Mouse (Mus musculus): ENCODE results near the gene Ncr1. TPM values are rescaled to one million over a fixed set of nuclear protein-coding genes. Genes with fewer than 3 reads are reported as not detected.
"Not testable (repeated sequence)": the region's sequence is repeated elsewhere in the genome, so short reads cannot be mapped to it uniquely, and the experiment has no call there.

The Ncr1 gene
- polyA plus RNA-seq (2015; fragmentation: Nextera tagmentation; extraction: Ambion mirVana), result not detected in 2 replicates

DNA sequence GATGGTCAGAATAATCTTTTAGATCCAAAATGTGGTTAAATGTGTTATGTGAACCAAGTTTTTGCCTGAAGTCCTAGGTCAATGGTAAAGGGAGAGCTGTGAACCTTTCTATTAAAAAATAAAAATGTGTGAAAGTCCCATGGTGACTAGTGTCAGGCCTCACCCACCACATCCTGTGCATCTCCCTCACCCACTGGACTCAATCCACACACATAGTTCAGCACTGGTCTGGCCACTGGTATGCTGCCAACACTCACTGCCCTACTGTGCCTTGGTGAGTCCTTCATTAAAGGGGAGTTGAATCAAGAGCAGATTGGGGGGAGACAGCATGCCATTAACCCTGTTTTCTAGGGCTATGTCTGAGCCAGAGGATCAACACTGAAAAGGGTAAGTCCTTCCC lies at the start of gene Ncr1:
Gene Ncr1 (plus strand): TSS at position 216 of the 400 bp plus-strand sequence.
- Histone ChIP-seq H3K36me3 (ENCODE audit: control insufficient read depth, insufficient read depth, low read length) (no peaks in the 10 kb centered on the region), H3K27me3 (ENCODE audit: control insufficient read depth, insufficient read depth, low read depth, low read length) (no peaks in the 10 kb centered on the region), H3K4me3 (ENCODE audit: low read depth, low read length) (no peak within 1 kb of the TSS), H3K9ac (ENCODE audit: low read depth, low read length) (no peak within 1 kb of the TSS), H3K27ac (ENCODE audit: low read length) (no peak within 1 kb of the TSS), H3K9me3 (replicated peaks; ENCODE audit: control insufficient read depth, low read length, poor library complexity, severe bottlenecking) (no peaks in the 10 kb centered on the region), H3K4me1 (ENCODE audit: control insufficient read depth, insufficient read depth, low read length) (no peaks in the 10 kb centered on the region), H3K4me2 (ENCODE audit: low read length) (no peak within 1 kb of the TSS)
- no peak for ATAC-seq

- Histone ChIP-seq H3K9ac (ENCODE audit: low read depth, low read length) (no peak overlapping the region), H3K27ac (ENCODE audit: low read length) (no peak overlapping the region), H3K9me3 (replicated peaks; ENCODE audit: control insufficient read depth, low read length, poor library complexity, severe bottlenecking) (no peaks in the 10 kb centered on the region), H3K4me3 (ENCODE audit: low read depth, low read length) (no peak overlapping the region), H3K27me3 (ENCODE audit: control insufficient read depth, insufficient read depth, low read depth, low read length) (no peaks in the 10 kb centered on the region), H3K36me3 (ENCODE audit: control insufficient read depth, insufficient read depth, low read length) (no peaks in the 10 kb centered on the region), H3K4me1 (ENCODE audit: control insufficient read depth, insufficient read depth, low read length) (no peaks in the 10 kb centered on the region), H3K4me2 (ENCODE audit: low read length) (no peak overlapping the region)
- no peak for ATAC-seq
- WGBS, result 78% methylated on average over 5 of the region's 5 CpGs
Observed at GRCm38 (mm10) chr7:4292638-4293037, 44.9 kb upstream of the Ncr1 start.

DNA sequence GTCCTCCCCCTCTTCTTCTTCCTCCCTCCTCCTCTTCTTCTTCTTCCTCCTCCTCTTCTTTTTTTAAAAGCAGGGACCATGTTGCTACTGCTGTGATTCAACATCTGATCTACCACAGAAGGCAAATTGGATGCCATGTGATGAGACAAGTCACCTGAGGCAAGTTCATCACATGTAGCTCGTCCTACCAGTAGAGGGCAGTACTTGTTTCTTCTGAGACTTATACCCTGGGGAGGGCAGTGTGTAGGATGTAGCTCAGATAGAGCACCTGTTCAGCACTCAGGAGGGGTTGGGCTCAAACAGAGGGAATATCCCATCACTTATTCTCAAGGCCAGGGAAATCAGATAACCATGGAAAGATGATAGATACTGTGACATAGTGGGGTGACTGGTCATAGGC lies 40.3 kb upstream of the Ncr1 start:
- Histone ChIP-seq H3K27ac (ENCODE audit: low read length) (no peak overlapping the region), H3K27me3 (ENCODE audit: control insufficient read depth, insufficient read depth, low read depth, low read length) (no peaks in the 10 kb centered on the region), H3K9me3 (replicated peaks; ENCODE audit: control insufficient read depth, low read length, poor library complexity, severe bottlenecking) (no peaks in the 10 kb centered on the region), H3K36me3 (ENCODE audit: control insufficient read depth, insufficient read depth, low read length) (no peaks in the 10 kb centered on the region), H3K9ac (ENCODE audit: low read depth, low read length) (no peak overlapping the region), H3K4me2 (ENCODE audit: low read length) (no peak overlapping the region), H3K4me3 (ENCODE audit: low read depth, low read length) (no peak overlapping the region), H3K4me1 (ENCODE audit: control insufficient read depth, insufficient read depth, low read length) (no peaks in the 10 kb centered on the region)
- no peak for ATAC-seq
- WGBS, result 59% methylated on average over 1 of the region's 1 CpGs

DNA sequence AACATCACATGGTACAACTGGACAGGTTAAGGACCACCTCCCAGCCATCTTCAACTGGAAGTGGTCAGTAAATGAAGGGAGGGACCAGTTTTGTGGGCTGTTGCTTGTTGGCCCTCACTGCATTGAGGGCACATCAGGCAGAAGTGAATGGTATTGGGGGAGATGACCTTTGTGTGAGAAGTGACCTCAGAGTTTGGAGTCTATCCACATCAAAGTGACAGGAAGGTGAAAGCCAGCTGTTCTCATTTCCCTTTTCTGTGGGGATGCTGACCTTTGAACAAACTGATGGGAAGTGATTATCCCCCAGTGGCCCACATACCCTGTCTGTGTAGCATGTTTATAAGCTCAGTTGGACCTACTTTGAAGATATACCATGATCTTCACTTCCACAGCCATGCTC lies 37.4 kb upstream of the Ncr1 start:
- no peak overlapping the region for H3K9ac ChIP-seq (ENCODE audit: low read depth, low read length)
- no peaks in the 10 kb centered on the region for H3K4me1 ChIP-seq (ENCODE audit: control insufficient read depth, insufficient read depth, low read length)
- no peak overlapping the region for H3K27ac ChIP-seq (ENCODE audit: low read length)
- no peak for ATAC-seq
- no peaks in the 10 kb centered on the region for H3K36me3 ChIP-seq (ENCODE audit: control insufficient read depth, insufficient read depth, low read length)
- H3K27me3 ChIP-seq (ENCODE audit: control insufficient read depth, insufficient read depth, low read depth, low read length), result no peaks in the 10 kb centered on the region
- H3K4me2 ChIP-seq (ENCODE audit: low read length), result no peak overlapping the region
- H3K4me3 ChIP-seq (ENCODE audit: low read depth, low read length), result no peak overlapping the region
- no peaks in the 10 kb centered on the region for H3K9me3 ChIP-seq (replicated peaks; ENCODE audit: control insufficient read depth, low read length, poor library complexity, severe bottlenecking)

- H3K4me3 ChIP-seq (ENCODE audit: low read depth, low read length), result no peak overlapping the region
- no peak overlapping the region for H3K9ac ChIP-seq (ENCODE audit: low read depth, low read length)
- ATAC-seq, result no peak
- no peaks in the 10 kb centered on the region for H3K4me1 ChIP-seq (ENCODE audit: control insufficient read depth, insufficient read depth, low read length)
- no peaks in the 10 kb centered on the region for H3K27me3 ChIP-seq (ENCODE audit: control insufficient read depth, insufficient read depth, low read depth, low read length)
- no peak overlapping the region for H3K27ac ChIP-seq (ENCODE audit: low read length)
- no peak overlapping the region for H3K4me2 ChIP-seq (ENCODE audit: low read length)
- WGBS, result 97% methylated on average over 1 of the region's 1 CpGs
- H3K36me3 ChIP-seq (ENCODE audit: control insufficient read depth, insufficient read depth, low read length), result no peaks in the 10 kb centered on the region
- no peaks in the 10 kb centered on the region for H3K9me3 ChIP-seq (replicated peaks; ENCODE audit: control insufficient read depth, low read length, poor library complexity, severe bottlenecking)
Observed at GRCm38 (mm10) chr7:4303457-4303856, 34.1 kb upstream of the Ncr1 start.

GRCm38 (mm10) chr7:4313109-4313508 lies 24.4 kb upstream of the Ncr1 start:
- H3K4me2 ChIP-seq (ENCODE audit: low read length); ATAC-seq; H3K27me3 ChIP-seq (ENCODE audit: control insufficient read depth, insufficient read depth, low read depth, low read length); H3K27ac ChIP-seq (ENCODE audit: low read length); H3K36me3 ChIP-seq (ENCODE audit: control insufficient read depth, insufficient read depth, low read length); H3K4me3 ChIP-seq (ENCODE audit: low read depth, low read length); H3K4me1 ChIP-seq (ENCODE audit: control insufficient read depth, insufficient read depth, low read length); H3K9ac ChIP-seq (ENCODE audit: low read depth, low read length); H3K9me3 ChIP-seq (replicated peaks; ENCODE audit: control insufficient read depth, low read length, poor library complexity, severe bottlenecking): not testable (repeated sequence)
- 88% methylated on average over 2 of the region's 2 CpGs for WGBS

DNA sequence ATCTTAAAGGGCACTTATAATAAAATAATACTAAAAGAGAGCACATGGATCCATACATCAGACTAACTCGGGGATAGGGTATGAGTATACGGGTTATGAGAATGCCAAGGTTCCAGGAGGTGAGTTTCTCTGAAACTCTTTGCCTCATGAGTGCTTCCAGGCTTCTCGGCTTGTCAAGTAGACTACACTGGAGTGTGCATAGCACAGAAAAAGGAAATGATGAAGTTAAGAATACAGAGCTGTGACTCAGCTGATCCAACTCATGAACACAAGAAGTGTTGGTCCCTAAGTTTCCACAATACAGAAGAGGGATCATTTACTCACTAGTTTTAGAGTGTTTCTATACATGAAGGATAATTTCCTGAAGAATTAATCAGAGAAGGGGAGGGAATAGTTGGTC lies 24.0 kb upstream of the Ncr1 start:
- not testable (repeated sequence) for H3K9me3 ChIP-seq (replicated peaks; ENCODE audit: control insufficient read depth, low read length, poor library complexity, severe bottlenecking); H3K9ac ChIP-seq (ENCODE audit: low read depth, low read length); H3K27me3 ChIP-seq (ENCODE audit: control insufficient read depth, insufficient read depth, low read depth, low read length); H3K4me3 ChIP-seq (ENCODE audit: low read depth, low read length); H3K36me3 ChIP-seq (ENCODE audit: control insufficient read depth, insufficient read depth, low read length); H3K27ac ChIP-seq (ENCODE audit: low read length); H3K4me2 ChIP-seq (ENCODE audit: low read length); ATAC-seq; H3K4me1 ChIP-seq (ENCODE audit: control insufficient read depth, insufficient read depth, low read length)
- WGBS, result 87% methylated on average over 3 of the region's 3 CpGs

GRCm38 (mm10) chr7:4323301-4323700 lies 14.2 kb upstream of the Ncr1 start:
- Histone ChIP-seq H3K9me3 (replicated peaks; ENCODE audit: control insufficient read depth, low read length, poor library complexity, severe bottlenecking) (no peaks in the 10 kb centered on the region), H3K9ac (ENCODE audit: low read depth, low read length) (no peak overlapping the region), H3K27ac (ENCODE audit: low read length) (no peak overlapping the region), H3K4me2 (ENCODE audit: low read length) (no peak overlapping the region), H3K36me3 (ENCODE audit: control insufficient read depth, insufficient read depth, low read length) (no peaks in the 10 kb centered on the region), H3K4me1 (ENCODE audit: control insufficient read depth, insufficient read depth, low read length) (no peaks in the 10 kb centered on the region), H3K4me3 (ENCODE audit: low read depth, low read length) (no peak overlapping the region), H3K27me3 (ENCODE audit: control insufficient read depth, insufficient read depth, low read depth, low read length) (no peaks in the 10 kb centered on the region)
- WGBS, result 75% methylated on average over 2 of the region's 2 CpGs
- ATAC-seq, result no peak

DNA sequence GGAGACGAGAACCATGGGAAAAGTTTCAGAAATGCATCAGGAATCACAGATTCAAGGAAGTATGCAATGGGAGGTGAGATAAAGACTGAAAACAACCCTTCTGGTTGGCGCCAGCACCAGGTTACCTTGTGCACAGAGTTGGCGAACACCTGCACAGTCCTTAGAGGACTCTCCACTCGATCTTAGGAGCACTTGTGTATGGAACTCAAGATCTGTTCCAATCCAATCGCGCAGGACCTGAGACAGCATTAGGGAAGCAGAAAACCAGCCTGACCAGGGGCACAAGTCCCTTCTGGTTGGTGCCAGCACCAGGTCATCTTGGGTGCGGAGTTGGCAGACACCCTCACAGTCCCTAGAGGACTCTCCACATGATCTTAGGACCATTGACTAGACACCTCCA lies 36.0 kb downstream of the Ncr1 start:
- WGBS, result 85% methylated on average over 7 of the region's 7 CpGs

More for the DNA sequence above, 36.0 kb downstream of the Ncr1 start:
- H3K4me2 ChIP-seq (ENCODE audit: low read length), result no peak overlapping the region
- no peak for ATAC-seq
- H3K27me3 ChIP-seq (ENCODE audit: control insufficient read depth, insufficient read depth, low read depth, low read length), result no peaks in the 10 kb centered on the region
- no peaks in the 10 kb centered on the region for H3K36me3 ChIP-seq (ENCODE audit: control insufficient read depth, insufficient read depth, low read length)
- no peaks in the 10 kb centered on the region for H3K9me3 ChIP-seq (replicated peaks; ENCODE audit: control insufficient read depth, low read length, poor library complexity, severe bottlenecking)
- H3K27ac ChIP-seq (ENCODE audit: low read length), result no peak overlapping the region
- no peak overlapping the region for H3K4me3 ChIP-seq (ENCODE audit: low read depth, low read length)
- no peaks in the 10 kb centered on the region for H3K4me1 ChIP-seq (ENCODE audit: control insufficient read depth, insufficient read depth, low read length)
- no peak overlapping the region for H3K9ac ChIP-seq (ENCODE audit: low read depth, low read length)
